Mouse (Mus musculus): ENCODE measurements around the gene Ulk4.

GRCm38 (mm10) chr9:121164607-121165006 lies 112.4 kb downstream of the Ulk4 start:
- TF ChIP-seq CTCF (IDR thresholded peaks at IDR 0.05) (no peak), POLR2A (IDR thresholded peaks at IDR 0.05; ENCODE audit: insufficient read depth, low read depth, low read length) (no peak)
